7 mouse cellular contexts compared by ENCODE assay signal in the genomic region with DNA sequence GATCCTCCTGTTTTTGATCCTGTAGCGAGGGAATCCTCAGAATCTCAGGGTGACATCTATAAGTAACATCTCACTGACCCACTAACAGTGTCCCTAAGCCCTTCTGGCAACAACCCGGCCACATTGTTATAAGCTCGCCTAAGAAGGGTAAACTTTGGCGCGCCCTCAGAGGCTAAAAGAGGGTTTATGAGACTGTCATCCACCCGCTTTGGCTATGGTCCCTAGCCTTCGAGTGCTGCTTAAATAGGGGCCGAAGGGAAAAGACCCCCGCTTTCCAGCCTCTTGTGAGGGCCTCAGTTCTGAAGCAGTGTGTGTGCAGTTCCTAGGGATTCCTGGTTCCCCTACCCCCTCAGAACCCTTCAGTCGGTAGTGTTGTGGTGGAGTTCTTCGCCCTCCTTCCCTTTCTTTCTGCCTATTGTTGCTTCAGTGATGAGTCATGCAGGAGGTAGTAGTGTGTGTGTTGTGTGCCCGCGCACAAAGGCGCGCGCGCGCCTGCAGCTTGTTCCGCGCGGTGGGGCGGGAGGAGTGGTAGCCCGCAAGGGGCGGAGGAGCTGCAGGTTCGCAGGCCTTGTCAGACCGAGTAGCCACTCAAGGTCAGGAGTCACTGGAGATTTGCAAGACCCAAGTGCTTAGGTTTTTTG. TPM values are rescaled to one million over a fixed set of nuclear protein-coding genes. Genes with fewer than 3 reads are reported as not detected.
DNase-seq lines count a peak whose midpoint lies in the region; ATAC-seq lines count a peak whose summit lies in the region.

No protein-coding gene starts in this region.

- H3K36me3 ChIP-seq in forebrain, embryonic 15.5 days = 0 out of 2 replicates have a peak, but pooled peaks cover 4% of the 10 kb centered on the region
- H3K36me3 ChIP-seq in hindbrain, embryonic 16.5 days (ENCODE audit: control insufficient read depth, insufficient read depth, low read length) = no peaks in the 10 kb centered on the region
- 0 out of 2 replicates have a peak, but pooled peaks cover 4% of the 10 kb centered on the region for H3K36me3 ChIP-seq in limb, embryonic 12.5 days
- H3K36me3 ChIP-seq in midbrain, embryonic 12.5 days = peaks cover 3% of the 10 kb centered on the region; the same call in 1 of the 2 replicates

- H3K27ac ChIP-seq in forebrain, embryonic 15.5 days (replicated peaks) = peak overlapping the region; percentile 94
- H3K27ac ChIP-seq in hindbrain, embryonic 16.5 days (ENCODE audit: low read depth, low read length) = peak overlapping the region; percentile 95
- peak overlapping the region; percentile 88 for H3K27ac ChIP-seq in limb, embryonic 12.5 days
- H3K27ac ChIP-seq in midbrain, embryonic 12.5 days (replicated peaks) = peak overlapping the region; percentile 91

- H3K9me3 ChIP-seq in forebrain, embryonic 15.5 days = no peaks in the 10 kb centered on the region
- no peaks in the 10 kb centered on the region for H3K9me3 ChIP-seq in hindbrain, embryonic 16.5 days (ENCODE audit: control insufficient read depth, low read length)
- H3K9me3 ChIP-seq in limb, embryonic 12.5 days = no peaks in the 10 kb centered on the region
- H3K9me3 ChIP-seq in midbrain, embryonic 12.5 days = no peaks in the 10 kb centered on the region

- peaks cover 54% of the 10 kb centered on the region for H3K4me1 ChIP-seq in forebrain, embryonic 15.5 days
- H3K4me1 ChIP-seq in hindbrain, embryonic 16.5 days (ENCODE audit: control insufficient read depth, insufficient read depth, low read depth, low read length) = peaks cover 31% of the 10 kb centered on the region
- peaks cover 53% of the 10 kb centered on the region for H3K4me1 ChIP-seq in limb, embryonic 12.5 days (replicated peaks)
- peaks cover 46% of the 10 kb centered on the region for H3K4me1 ChIP-seq in midbrain, embryonic 12.5 days

- no peak for ATAC-seq in forebrain, embryonic 15.5 days (replicated peaks)
- no peak for ATAC-seq in hindbrain, embryonic 16.5 days
- ATAC-seq in limb, embryonic 12.5 days (ENCODE audit: insufficient number of reproducible peaks, insufficient read depth, low FRiP score, low TSS enrichment, low read depth) = no peak
- no peak for ATAC-seq in midbrain, embryonic 12.5 days (ENCODE audit: low FRiP score, low read depth)

- peak; percentile 93 for DNase-seq in Muller cell, postnatal 12 days (ENCODE audit: inconsistent ontology term)
- DNase-seq in c-Kit-positive CD71-positive TER-119-positive erythroid progenitor cells, embryonic 14.5 days (ENCODE audit: low spot score) = peak; percentile 60
- DNase-seq in spleen, adult 12 weeks (ENCODE audit: low spot score) = peak; percentile 54

- H3K4me3 ChIP-seq in forebrain, embryonic 15.5 days = peak overlapping the region; percentile 76
- peak overlapping the region; percentile 97 for H3K4me3 ChIP-seq in hindbrain, embryonic 16.5 days (ENCODE audit: low read length)
- H3K4me3 ChIP-seq in limb, embryonic 12.5 days (replicated peaks) = peak overlapping the region; percentile 91
- H3K4me3 ChIP-seq in midbrain, embryonic 12.5 days = peak overlapping the region; percentile 93

- peak overlapping the region; percentile 90 for H3K4me2 ChIP-seq in forebrain, embryonic 15.5 days (replicated peaks)
- H3K4me2 ChIP-seq in hindbrain, embryonic 16.5 days (ENCODE audit: low read length) = peak overlapping the region; percentile 78
- peak overlapping the region; percentile 83 for H3K4me2 ChIP-seq in limb, embryonic 12.5 days
- peak overlapping the region; percentile 92 for H3K4me2 ChIP-seq in midbrain, embryonic 12.5 days (replicated peaks)

- no peaks in the 10 kb centered on the region for H3K27me3 ChIP-seq in forebrain, embryonic 15.5 days
- H3K27me3 ChIP-seq in hindbrain, embryonic 16.5 days (replicated peaks; ENCODE audit: control insufficient read depth, insufficient read depth, low read length) = no peaks in the 10 kb centered on the region
- H3K27me3 ChIP-seq in limb, embryonic 12.5 days = peaks cover 5% of the 10 kb centered on the region; the same call in 1 of the 2 replicates
- peaks cover 10% of the 10 kb centered on the region for H3K27me3 ChIP-seq in midbrain, embryonic 12.5 days

- WGBS in forebrain, embryonic 15.5 days = 1% methylated on average over 26 of the region's 26 CpGs
- WGBS in hindbrain, embryonic 16.5 days = 2% methylated on average over 26 of the region's 26 CpGs
- 3% methylated on average over 26 of the region's 26 CpGs for WGBS in limb, embryonic 12.5 days
- 1% methylated on average over 26 of the region's 26 CpGs for whole genome bisulfite sequencing in midbrain, embryonic 12.5 days

- peak overlapping the region; percentile 94 for H3K9ac ChIP-seq in forebrain, embryonic 15.5 days (replicated peaks)
- peak overlapping the region; percentile 92 for H3K9ac ChIP-seq in hindbrain, embryonic 16.5 days (ENCODE audit: low read depth, low read length)
- H3K9ac ChIP-seq in limb, embryonic 12.5 days (replicated peaks) = peak overlapping the region; percentile 74
- H3K9ac ChIP-seq in midbrain, embryonic 12.5 days (replicated peaks) = peak overlapping the region; percentile 90

RNA-seq across cellular contexts. Expression of a gene that starts 1.9 kb away (rescaled TPM):
- 10.0 and 10.1 TPM in 2 replicates for polyA plus RNA-seq in forebrain, embryonic 15.5 days (2015; fragmentation: Nextera tagmentation; extraction: Ambion mirVana)
- 7.3 and 8.4 TPM in 2 replicates for polyA plus RNA-seq in hindbrain, embryonic 16.5 days (2015; fragmentation: Nextera tagmentation; extraction: Ambion mirVana)
- 4.4 and 5.7 TPM in 2 replicates for polyA plus RNA-seq in limb, embryonic 12.5 days (2016; fragmentation: Nextera tagmentation; extraction: Ambion mirVana)
- 8.7 TPM in 2 replicates for polyA plus RNA-seq in midbrain, embryonic 12.5 days (2016; fragmentation: Nextera tagmentation; extraction: Ambion mirVana)
